In genomic region chrX:161976376-161976775, GRCm38 (mm10) we compare ENCODE assay signal across 27 mouse cellular contexts.
"Had no signal": no experiment of that assay in that cellular context is flagged by ENCODE, and none has a peak within 500 bp of the region (broad histone marks: within the 10 kb centered on the region; RNA-seq: fewer than 3 reads in every experiment).

No protein-coding gene starts in this region.

- H3K9ac ChIP-seq: heart, embryonic 12.5 days; hindbrain, embryonic 12.5 days; hindbrain, embryonic 14.5 days; intestine, embryonic 15.5 days; kidney, embryonic 15.5 days; limb, embryonic 13.5 days; limb, embryonic 15.5 days; liver, embryonic 12.5 days; liver, embryonic 14.5 days had no signal

- H3K4me2 ChIP-seq: heart, embryonic 12.5 days; hindbrain, embryonic 12.5 days; hindbrain, embryonic 14.5 days; intestine, embryonic 15.5 days; kidney, embryonic 15.5 days; limb, embryonic 13.5 days; limb, embryonic 15.5 days; liver, embryonic 12.5 days had no signal

- H3K4me1 ChIP-seq: hindbrain, embryonic 12.5 days; intestine, embryonic 15.5 days had no signal

- H3K27ac ChIP-seq: gastrocnemius, adult 2 months; heart, adult 2 months; heart, embryonic 10.5 days; hindbrain, embryonic 10.5 days; hindbrain, embryonic 12.5 days; hindbrain, embryonic 14.5 days; intestine, embryonic 15.5 days; kidney, postnatal 0 days; limb, embryonic 13.5 days; limb, embryonic 15.5 days; liver, embryonic 12.5 days; liver, embryonic 14.5 days had no signal

- H3K4me3 ChIP-seq: gastrocnemius, adult 2 months; heart, adult 2 months; heart, embryonic 10.5 days; heart, embryonic 12.5 days; hindbrain, embryonic 10.5 days; hindbrain, embryonic 12.5 days; intestine, embryonic 15.5 days; kidney, embryonic 15.5 days; limb, embryonic 13.5 days; limb, embryonic 15.5 days; liver, embryonic 12.5 days had no signal

- H3K27me3 ChIP-seq: intestine, embryonic 15.5 days had no signal

- DNase-seq: gastrocnemius, adult 2 months; gastrocnemius, postnatal 10 days; gastrocnemius, postnatal 25 days; heart, adult 2 months; heart, postnatal 10 days; heart, postnatal 4 days; kidney, adult 18-20 months; kidney, adult 9 months; kidney, postnatal 14 days; kidney, postnatal 36 days; layer of hippocampus, adult 9-11 months; layer of hippocampus, postnatal 36 days had no signal

- H3K36me3 ChIP-seq: heart, embryonic 10.5 days; heart, embryonic 12.5 days; hindbrain, embryonic 10.5 days; hindbrain, embryonic 12.5 days; intestine, embryonic 15.5 days; kidney, embryonic 15.5 days; limb, embryonic 13.5 days; limb, embryonic 15.5 days; liver, embryonic 12.5 days had no signal

- ATAC-seq: hindbrain, embryonic 16.5 days; inflammation-experienced regulatory T-cells, adult 6 months; intestine, embryonic 15.5 days; intestine, postnatal 0 days; liver, embryonic 12.5 days had no signal

- H3K9me3 ChIP-seq: heart, embryonic 10.5 days; heart, embryonic 12.5 days; hindbrain, embryonic 10.5 days; hindbrain, embryonic 12.5 days; intestine, embryonic 15.5 days; kidney, embryonic 15.5 days; limb, embryonic 13.5 days; limb, embryonic 15.5 days; liver, embryonic 12.5 days had no signal
